Mouse (Mus musculus): ENCODE results near the gene Gm17482.

Gene Gm17482

DNA sequence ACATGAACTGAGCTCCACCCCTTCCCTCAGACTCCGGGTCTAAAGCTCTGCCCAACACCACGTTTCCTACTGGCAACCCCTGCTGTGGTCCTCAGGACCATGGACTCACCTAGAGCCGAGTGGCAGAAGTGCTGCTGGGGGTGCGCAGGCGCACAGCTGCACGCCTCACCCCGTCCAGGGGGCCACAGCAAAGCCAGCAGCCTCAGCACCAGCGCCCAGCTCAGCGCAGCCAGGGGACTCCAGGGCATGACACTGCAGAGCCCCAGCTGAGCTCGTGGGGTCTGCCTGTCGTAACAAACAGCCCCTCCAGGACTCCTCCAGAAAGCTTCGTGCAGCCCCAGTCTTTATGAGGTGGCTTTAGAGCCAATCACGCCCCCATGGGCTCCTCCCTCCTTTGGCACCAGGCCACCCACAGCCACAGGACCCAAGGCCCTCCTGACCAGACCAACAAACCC is 24.4 kb downstream of the Gm17482 start:
- DNase-seq, result no peak

DNA sequence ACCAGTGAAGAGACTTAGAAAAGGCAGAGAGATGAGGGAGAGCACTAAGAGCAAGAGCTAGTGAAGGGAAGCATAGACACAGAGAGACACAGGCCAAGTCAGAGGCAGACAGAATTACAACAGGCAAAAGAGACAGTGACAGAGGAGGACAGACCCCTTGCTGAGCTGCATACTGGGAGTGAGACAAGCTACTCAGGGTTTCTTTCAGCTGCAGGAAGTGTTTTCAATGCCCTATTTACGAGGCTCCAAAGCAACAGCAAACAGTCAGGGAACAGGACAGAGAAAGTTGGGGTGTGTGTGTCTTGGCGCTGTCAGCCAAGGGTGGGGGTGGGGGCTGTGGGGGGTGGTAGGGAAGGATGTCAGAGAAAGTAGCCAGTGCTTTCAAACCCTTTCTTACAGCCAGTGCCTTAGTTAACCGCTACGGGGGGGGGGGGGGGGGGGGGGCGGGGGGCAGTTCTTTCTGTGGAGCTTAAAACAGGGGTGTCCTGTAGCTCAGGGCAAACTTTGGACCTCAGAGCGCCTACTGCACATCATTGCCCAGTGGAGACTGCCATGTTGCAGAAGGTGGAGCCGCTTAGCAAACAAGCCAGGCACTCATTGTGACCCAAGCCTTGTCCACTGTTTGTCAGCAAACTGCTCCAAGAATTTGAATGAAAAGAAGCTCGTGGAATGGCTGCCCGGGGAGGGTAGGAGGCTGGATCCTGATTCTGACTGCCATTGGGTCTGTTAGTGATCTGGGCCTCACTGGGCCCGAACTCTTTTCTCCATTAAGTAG is 25.1 kb downstream of the Gm17482 start, which contains the start of gene Timp4:
TSS of gene Timp4 (minus strand) at position 107 of the 775 bp plus-strand sequence.
- DNase-seq, result no peak

DNA sequence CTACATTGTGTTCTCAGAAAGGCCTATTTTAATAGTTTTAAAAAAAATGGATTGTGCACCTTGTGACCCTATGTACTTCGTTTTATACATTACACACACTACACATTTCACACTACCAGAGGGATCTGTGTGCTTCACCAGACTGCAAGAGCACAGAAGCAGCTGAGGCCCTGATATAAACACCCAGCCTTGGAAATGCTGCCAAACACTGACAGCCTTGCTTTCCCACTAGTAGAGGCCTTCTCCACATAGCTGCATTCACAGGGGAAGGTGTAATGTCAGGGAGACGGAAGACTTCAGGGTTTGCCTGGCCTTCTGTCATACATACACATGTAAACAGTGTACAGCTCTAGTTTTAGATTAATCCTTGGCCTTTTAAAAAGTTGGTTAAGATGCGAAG is 28.0 kb downstream of the Gm17482 start:
- DNase-seq, result no peak

DNA sequence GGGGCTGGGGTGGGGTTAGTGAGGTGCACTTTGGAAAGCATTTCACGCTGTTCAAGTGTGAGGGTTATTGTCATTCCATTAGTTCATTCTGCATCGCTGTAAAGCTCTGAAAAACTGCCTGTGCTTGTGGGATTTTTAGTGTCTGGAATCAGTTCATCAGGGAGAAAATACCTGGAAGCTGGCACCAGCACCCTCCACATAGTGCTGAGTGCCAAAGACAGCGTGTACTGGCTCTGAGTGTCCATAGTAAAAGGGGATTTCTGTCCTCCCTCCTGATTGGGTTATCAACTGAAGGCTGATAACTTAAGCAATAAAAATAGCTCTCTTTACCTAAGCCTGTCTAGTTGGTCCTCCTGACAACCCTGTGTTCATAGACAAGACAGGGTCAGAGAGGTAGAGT is 33.4 kb downstream of the Gm17482 start:
- DNase-seq, result no peak

DNA sequence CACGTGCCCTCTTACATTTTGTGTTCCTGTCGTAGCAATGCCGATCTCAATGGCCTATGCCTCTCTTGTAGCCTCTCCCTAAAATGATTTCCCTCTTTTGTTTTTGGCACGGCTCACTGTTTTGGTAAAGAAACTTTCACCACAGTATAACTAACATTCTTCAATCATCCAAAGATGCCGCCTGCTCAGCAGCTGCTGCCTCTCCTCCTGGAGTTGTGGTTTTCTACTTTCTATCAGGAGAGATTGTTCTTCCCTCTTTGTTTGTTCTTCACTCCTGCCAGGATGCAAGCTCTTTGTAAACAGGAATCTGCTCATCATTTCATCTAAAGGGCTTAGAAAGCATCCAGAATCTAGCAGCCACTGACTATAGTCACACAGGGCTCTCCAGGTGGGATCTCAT is 39.6 kb downstream of the Gm17482 start:
- DNase-seq, result no peak

DNA sequence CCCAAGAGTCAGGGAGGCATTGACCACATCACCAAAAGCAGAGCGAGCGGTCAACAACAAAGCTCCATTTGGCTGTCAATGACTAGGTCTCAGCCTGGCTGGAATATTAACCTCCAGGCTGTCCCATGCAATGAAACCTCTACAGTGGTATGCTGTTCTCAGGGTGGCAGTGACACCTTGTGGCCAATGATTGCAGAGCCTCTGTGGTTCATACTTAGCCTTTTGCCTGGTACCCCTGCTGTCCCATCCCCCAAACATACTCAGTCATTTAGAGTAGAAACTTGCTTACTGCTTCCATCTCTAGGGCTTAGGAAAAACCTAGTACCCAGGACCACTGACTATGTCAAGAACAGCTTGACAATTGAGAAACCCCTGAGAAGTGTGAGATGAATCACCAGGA is 40.8 kb downstream of the Gm17482 start:
- DNase-seq, result peak; percentile 83

DNA sequence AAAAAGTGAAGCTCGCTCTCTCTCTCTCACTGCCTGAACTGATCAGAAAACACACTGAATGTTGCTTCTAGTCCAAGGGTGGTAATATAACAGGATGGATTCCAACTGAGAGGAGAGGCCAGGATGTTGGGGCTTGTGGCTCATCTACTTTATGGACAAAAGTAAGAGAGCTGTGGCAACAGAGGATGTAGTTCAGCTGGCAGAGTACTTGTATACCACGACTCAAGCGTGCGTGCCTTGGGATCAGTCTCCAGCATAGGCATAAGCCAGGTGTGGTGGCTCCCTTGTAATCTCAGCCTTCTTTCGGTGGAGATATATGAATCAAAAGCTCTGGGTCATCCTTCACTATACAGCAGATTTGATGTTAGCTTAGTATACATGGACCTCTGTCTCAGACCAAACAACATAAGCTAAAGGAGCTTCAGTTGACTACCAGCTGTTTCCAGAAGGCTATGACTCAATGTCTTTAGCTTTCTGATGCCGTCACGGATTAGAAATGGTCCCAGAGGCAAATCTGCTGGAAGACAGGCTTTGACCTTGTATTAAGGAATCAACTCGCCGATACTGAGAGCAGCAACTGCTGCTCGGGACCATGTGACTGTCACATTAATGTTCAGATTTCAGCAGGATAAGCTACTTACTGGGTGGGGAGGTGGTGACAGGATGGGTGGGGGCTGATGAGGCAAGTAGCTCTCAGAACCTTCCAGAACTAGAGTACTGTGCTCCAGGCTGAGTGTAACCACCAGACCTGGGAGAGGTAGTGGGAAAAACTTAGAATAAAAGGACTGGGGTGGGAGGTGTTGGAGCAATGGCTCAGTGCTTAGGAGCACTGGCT is 41.6 kb downstream of the Gm17482 start:
- no peak for DNase-seq

DNA sequence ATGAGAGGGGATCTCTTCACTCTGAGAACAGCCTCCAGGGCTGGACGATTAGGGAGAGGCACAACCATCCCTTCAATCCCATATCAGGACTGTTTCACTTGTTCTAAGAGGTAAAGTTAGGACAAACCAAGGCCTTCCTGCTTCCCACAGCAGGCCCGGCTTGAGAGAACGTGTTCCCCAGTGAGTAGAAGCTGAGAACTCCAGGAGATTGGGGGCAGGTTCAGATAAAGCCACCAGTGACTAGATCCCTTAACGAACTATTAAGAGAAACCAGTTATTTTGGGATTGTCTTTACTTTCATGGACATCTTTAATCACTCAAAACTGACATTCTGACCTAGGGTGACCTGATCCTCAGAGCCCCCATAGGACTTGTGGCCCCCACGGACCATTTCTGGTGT is 42.4 kb downstream of the Gm17482 start:
- DNase-seq, result no peak

DNA sequence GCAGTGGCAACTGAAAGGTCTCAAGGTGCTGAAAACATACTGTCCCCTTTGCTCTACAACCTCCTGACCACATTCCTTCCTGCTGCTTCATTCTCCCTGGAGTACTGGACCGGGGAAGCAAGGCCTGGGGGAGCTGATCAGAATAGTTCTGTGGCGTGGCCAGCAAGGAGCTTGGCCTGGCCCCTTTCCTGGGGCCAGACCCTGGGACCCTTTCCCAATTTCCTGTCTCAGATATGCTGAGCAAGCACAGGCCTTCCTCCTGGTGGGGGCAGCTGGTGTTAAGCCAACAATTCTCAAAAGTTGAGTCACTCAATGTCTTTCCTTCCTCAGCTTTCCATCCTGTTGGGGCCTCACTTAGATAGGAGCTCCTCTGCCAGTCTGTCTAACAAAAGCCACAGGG is 42.9 kb downstream of the Gm17482 start:
- no peak for DNase-seq

DNA sequence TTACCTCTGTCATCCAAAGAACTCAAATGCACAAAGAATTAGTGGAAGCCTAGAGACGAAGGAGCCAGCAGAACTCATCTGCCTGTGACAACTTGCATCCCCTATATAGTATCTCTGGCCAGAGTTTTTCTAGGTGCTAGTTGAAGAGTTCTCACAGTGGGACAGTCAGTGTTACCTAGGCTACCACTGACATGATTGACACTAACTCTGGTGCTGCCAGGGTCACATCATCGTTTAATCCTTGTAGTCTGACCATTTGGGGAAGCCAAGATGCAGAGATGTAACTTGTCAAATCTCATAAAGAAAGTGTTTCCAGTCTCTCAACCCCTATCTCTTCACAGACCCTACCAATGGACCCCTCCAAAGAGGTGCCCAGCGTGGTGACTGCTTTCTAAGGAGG is 44.2 kb downstream of the Gm17482 start:
- DNase-seq, result no peak

DNA sequence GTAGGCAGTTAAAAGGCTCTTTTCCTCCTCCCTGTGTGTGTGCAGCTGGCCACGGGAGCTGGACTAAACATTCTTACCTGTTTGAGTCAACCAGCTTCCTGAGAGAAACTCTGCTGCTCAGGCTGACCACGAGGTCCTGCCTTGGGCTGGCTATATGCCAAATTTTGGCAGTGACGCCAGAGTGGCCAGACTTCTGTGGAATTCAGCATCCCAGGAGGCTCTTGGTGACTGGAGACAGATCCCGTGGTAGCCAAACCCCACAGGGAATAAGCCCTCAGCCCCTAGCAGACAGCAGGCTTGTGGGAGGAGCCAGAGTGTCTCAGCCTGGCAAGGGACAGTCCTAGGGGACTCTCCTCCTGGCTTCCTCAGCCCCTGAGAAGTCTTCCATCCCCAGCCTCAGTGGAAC is 44.7 kb downstream of the Gm17482 start:
- peak; percentile 63 for DNase-seq

DNA sequence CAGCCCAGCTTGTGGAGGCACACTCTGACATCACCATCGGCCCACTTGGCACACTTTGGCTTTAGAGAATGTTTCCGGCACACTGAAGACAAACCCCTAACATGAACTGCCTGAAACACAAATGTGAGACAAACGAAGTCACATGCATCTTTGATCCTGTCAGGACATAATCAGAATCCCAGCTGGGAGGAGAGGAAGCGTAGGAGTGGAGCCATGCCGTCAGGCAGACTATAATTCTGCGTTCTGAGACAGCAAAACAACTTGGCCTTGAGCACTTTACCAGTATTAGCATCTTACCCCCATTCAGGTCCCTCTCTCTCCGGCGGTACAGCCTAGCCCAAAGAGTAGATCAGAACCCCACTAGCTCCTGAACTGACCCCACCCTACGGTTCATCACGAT is 46.2 kb downstream of the Gm17482 start:
- DNase-seq, result no peak

DNA sequence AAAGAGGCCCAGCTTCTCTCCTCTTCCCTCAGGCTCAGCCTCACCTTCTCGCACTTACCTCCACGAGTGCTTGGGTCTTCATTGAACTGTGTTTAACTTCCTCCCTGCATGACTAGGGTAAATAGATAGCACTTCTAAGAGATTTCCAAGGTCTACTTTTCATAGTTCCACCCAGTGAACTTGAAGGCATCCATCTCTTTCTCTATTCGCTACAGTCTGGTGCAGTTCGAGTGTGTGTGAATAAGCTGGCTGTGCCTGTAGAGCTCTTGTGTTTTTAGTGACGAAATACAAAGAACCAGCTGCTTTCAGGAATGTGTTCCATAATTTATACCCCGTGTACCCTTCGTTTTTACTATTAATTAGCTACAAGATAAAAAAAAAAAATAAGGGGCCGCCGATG is 47.6 kb downstream of the Gm17482 start:
- DNase-seq, result no peak

DNA sequence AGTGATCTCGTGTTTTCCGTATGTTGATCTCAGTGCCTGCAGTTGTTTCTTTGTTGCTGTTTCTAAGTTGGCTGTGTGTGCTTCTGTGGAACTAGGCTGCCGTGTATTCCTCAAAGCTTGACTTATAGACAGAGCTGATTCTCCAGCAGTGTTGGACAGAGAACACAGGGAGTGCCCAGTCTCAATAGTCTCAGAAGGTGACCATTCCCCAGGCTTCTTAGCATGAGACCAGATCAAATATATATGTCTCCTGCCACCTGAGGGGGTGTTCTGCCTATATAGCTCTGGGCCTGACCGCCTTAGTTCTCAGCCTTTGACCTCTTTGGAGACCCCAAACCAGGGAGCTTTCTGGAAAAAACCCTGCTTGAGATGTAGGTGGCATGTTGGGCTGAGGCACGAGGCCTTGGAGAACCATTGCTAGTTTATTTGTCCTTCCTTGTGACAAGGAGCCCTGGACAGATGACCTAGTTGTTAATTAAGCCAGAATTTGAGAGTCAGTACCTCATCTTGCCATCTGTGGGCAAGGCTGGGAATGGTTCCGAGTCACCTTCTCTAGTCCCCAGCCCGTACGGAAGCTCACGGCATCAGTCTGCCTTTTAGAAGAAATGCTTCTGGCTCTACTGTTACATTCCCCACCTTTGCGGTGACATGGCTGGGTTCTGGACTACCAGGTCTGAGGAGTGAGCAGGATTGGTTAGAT is 48.1 kb downstream of the Gm17482 start:
- DNase-seq, result no peak

DNA sequence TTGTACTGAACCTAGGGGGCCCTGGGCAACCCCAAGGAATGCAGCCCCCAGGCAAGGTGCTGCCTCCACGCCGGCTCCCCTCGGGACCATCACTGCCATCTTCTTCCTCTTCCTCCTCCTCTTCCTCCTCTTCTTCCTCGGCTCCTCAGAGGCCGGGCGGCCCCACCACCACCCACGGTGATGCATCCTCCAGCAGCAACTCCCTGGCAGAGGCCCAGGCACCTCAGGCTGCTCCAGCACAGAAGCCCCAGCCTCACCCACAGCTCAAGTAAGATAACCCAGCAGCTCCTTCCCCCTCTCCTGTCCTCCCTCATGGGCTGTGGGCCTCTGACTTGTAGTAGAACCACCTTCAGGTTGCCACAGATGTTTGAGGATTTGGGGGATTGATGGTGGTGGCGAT is 50.9 kb downstream of the Gm17482 start:
- DNase-seq, result no peak

DNA sequence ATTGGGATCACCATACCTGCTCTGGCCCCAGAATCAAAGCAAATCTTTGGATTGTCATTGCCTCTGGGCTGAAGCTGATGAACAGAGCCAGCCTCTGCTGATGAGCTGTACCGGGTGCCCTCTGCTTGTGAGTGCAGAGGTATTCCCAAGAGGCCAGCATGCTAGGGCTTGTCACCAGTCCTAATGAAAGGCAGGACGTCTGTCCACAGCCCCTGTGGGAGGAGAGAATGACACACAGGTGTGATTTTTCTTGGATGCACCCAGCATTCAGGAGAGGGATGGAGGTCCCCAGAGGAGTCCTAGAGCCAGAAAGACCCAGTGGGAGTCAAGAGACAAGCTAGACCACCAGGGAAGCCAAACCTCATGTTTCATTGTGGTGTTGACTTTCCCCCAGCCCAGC is 52.5 kb downstream of the Gm17482 start:
- DNase-seq, result no peak

DNA sequence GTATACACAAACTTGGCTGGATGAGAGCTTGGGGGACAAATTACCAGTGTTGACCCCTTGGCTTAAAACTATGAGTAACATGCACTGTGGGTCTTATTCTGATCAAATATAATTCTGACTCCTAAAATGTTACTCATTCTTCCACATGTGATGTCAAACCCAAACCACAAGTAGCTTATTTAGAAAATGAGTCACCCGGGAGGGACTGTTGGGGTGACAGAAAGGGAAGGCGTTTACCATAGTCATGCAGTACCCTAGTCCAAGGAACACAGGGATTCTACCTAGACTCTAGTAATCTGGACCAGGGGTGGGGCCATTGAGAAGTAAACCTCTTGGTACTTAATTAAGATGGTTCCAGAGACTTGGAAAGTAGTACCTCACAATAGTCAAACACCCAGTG is 57.0 kb downstream of the Gm17482 start:
- no peak for DNase-seq

DNA sequence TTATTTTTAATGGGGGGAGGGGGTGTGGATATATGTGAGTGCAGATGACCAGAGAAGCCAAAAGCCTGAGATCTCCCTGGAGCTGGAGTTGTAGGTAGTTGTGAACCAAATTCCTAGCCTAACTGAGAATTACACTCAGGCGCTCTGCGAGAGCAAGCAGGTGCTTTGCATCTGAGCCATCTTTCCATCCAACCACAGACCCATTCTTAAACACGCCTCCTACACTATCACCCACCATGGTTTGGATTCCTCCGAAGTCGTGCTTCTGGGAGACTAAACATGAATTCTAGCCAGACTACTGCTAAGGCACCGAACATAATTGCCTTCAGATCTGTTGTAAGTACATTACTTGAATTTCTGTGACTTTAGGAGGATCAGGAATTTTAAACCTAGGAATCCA is 59.3 kb downstream of the Gm17482 start:
- DNase-seq, result no peak

DNA sequence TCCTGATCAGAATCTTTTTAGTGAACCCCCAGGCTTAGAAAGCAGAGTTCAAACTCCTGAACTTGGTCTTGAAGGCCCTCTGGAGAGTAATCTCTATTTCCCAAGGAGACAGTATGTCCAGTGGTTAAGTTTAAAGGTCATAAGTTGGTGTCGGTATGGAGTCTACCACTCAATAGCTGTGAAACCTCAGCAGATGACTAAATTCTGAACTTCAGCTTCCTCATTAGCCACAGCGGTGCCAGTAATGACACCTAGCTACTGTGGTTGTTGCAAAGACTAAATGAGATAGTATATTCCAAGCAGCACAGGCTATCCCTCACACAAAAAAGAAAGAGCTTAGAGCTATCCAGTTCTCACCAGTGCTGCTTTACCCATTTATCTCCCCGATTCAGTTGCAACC is 61.1 kb downstream of the Gm17482 start:
- DNase-seq, result no peak

DNA sequence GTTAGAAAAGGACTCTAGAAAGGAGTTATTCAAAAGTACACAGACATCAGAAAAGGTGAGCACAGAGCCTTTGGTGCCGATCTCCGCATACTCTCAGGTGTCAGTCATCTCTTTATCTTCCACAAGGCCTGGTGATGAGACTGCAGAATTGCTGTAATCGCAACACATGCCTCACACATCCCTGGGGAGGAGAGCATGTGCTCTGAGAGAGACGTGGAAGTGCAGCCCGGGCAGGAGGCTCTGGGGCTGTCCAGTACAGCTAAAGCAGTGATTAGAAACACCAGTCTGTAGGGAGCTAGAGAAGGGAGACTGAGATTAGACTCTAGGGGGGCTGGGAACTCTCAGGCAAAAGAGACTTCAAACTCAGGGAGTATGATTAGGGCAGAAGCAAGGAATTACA is 63.4 kb downstream of the Gm17482 start:
- no peak for DNase-seq

DNA sequence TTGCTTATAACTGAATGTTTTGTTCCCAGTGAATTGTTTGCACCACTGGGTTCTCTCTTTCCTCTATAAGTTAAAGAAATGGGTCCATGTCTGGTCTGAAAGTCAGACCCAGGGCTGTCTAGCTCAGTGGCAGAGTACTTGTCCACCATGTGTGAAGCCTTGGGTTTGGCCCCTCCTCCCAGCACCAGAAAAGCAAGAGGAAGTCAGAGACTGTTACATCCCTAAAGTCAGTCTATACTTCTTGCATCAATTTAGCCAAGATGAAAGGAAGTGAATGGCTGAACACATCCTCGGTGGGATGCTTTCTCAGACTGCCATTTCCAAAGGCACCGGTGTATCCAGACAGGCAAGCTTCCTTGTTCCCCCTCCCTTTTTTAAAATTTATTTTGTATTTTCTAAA is 63.9 kb downstream of the Gm17482 start:
- no peak for DNase-seq

DNA sequence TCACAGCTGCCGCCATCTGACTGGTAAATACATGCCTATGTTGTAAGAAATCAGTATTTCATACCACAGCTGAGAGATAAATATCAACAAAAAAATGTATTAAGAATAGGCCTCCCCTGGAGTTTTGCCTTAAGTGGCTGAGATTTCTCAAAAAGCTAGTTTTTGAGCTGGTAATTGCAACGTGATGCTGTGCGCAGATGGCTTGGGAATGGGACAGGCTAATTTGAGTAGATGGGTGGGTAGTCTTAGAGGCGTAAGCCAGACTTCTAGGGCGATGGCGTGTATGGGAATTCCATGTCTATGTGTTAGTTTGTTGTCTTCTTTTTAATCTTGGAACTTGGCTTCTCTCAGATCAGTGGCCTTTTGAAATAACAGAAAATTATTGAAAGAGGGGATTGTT is 64.7 kb downstream of the Gm17482 start:
- no peak for DNase-seq

DNA sequence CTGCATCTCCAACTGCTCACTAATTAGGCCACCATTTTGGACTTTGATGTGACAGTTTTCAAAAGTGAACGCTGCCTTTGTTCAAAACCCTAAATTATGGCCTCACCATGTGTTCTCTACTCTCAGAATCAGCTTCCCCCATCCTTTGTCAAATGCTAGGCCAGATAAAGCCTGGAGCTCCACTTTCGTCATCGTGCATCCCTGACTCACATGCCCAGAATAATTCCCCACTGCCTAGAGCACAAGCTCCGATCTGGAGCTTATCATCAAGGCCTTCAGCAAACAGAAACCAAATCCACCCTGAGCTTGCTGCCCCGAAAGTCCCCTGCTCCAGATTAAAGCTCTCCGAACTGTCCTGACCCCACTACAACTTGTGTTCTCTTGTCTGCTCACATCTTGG is 65.5 kb downstream of the Gm17482 start:
- DNase-seq, result no peak

DNA sequence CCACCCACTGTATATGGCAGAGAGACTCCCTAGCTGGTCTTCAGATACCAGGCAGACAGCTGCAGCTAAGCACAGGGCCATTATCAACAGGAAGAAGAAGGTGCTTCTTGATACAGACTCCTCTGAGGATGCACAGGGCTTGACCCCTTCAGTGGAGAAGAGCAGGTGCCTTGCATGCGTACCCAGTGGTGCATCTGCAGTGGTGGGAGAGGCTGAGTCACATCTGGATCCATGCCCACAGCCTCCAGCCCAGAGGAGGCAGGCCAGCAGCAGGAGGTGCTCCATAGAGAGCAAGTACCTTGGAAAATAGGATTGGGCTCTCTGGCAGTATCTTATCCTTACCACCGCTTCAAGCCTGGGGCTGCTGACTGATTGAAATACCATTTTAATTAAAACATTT is 66.7 kb downstream of the Gm17482 start:
- DNase-seq, result no peak

Measured in lung, postnatal 36 days (tissue).